Mouse (Mus musculus): ENCODE measurements around the gene Adamts13.
A peak's percentile ranks its signal among the peaks of the same experiment; 100 is the strongest.

The Adamts13 gene

GRCm38 (mm10) chr2:26973116-26973515 is at the start of gene Adamts13:
Gene Adamts13 (plus strand): TSS chr2:26973416.
- DNase-seq (ENCODE audit: low spot score): no peak

DNA sequence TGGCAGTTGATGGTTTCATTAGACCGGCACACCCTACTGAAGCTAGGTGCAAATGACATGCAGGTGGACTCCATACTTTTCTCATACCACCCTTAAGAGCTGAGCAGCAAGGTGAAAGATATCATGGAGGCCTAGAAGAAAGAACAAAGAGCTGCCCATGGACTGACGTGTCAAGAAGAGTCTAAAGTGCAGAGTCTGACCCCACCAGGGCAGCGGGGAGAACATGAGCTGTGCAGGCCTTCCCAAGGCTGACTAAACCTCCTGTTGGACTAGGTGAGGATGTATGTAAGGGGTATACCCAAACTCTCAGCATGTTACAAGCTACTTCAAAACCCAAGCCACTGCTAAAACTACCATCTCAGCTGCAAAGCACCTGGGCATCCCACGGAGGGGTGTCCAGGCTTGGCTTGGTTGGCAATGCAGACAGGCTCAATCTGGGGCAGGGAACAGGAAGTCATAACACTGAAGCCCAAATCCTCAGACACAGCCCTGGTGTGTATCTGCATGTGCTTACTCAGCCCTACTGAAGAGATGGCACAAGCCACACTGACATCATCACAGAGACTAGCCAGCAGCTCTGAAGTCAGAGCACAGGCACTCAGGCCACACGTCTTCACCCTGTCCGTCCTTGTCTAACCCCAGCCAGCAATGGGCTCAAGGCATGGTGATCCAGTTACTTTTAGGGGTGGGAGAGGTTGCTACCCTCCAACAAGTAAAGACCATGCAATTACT is 45.3 kb upstream of the Adamts13 start:
- DNase-seq (ENCODE audit: low spot score): no peak

DNA sequence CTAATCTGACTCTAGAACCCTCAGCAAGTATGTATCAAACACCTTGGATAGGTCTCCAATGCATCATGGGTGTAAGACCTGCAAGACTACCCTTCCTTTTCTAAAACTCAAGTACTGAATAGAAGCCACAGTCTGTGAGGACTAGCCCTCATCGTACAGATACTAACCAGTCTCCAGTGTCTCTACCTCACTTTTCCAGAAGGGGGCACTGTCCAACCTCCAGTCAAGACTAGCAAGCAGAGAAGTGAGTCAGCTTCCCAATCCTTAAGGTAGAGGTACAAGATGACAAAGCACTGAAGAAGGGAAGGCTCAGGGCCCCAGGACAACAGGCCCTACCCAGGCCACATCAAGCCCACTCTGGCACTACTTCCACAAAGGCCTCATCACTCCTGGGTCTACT is 42.8 kb upstream of the Adamts13 start:
- peak; percentile 73 for DNase-seq (ENCODE audit: low spot score)

GRCm38 (mm10) chr2:26932473-26933303 is 40.5 kb upstream of the Adamts13 start:
- peak; percentile 23 for DNase-seq (ENCODE audit: low spot score)

- DNase-seq (ENCODE audit: low spot score): peak; percentile 92
Observed at GRCm38 (mm10) chr2:26933304-26934055, 39.7 kb upstream of the Adamts13 start, which contains the start of the genes Surf4 and Stkld1. Gene Surf4 (minus strand): TSS chr2:26933928. Gene Stkld1 (plus strand): TSS chr2:26934047.

GRCm38 (mm10) chr2:26935286-26935685 is 37.9 kb upstream of the Adamts13 start:
- peak; percentile 31 for DNase-seq (ENCODE audit: low spot score)

GRCm38 (mm10) chr2:26936425-26936824 is 36.8 kb upstream of the Adamts13 start:
- DNase-seq (ENCODE audit: low spot score): peak; percentile 44

GRCm38 (mm10) chr2:26941539-26941938 is 31.7 kb upstream of the Adamts13 start:
- no peak for DNase-seq (ENCODE audit: low spot score)

- no peak for DNase-seq (ENCODE audit: low spot score)
Observed at GRCm38 (mm10) chr2:26943253-26943652, 30.0 kb upstream of the Adamts13 start.

- DNase-seq (ENCODE audit: low spot score): no peak
Observed at GRCm38 (mm10) chr2:26950411-26950810, 22.8 kb upstream of the Adamts13 start.

DNA sequence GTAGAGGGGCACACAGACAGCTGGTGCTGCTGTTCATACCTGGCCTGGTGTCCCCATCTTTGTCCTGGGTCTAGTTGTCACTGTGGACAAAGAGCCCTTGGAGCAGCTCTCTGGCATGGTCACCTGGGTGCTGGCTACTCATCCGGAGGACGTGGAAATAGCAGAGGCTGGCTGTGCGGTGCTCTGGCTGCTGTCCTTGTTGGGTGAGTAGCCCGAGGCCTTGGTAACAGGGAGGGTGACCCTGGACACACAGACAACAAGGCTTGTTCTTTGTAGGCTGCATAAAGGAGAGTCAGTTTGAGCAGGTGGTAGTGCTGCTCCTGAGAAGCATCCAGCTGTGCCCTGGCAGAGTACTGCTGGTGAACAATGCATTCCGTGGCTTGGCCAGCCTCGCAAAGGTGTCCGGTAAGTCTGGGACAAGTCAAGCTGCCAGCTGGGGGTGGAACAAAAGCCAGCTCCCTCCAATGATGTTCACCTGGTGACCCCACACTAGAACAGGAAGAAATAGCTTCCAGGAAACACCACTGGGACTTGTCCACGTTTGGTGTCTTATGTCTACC is 21.8 kb upstream of the Adamts13 start:
- no peak for DNase-seq (ENCODE audit: low spot score)

DNA sequence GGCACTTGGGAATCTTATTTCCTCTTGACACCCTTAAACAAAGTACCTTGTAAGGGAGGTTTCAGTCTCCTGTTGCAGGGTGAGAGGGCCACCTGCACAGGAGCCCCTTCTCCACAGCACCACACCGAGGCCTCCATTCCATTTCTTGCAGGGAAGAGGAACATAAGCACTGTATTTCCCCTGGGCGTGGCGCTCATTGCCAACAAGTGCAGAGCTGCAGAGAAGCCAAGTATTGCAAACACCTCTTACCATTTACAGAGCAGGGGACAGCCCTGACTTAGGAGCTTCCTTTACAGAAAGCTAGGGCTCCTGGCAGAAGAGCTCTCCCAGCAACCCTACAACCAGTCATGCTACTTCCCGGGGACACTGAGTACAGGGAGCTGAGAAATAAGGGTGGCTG is 21.0 kb upstream of the Adamts13 start:
- no peak for DNase-seq (ENCODE audit: low spot score)

DNA sequence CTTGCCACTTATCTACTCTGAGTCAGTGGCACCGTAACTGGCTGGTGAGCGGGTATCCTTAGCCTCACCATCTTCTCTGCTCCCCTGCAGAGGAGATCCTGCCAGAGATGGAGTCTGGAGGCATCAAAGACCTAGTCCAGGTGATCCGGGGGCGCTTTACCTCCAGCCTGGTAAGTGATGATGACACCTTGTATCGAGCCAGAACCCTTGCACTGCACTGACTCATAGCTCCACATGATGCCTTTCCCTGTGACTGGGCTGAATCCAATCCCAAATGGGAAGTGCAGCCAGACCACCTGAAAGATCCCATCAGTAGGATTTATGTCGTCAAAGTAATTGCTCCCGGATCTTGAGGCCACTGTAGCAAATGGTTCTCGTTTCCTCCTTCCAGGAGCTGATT is 20.4 kb upstream of the Adamts13 start:
- DNase-seq (ENCODE audit: low spot score): no peak

DNA sequence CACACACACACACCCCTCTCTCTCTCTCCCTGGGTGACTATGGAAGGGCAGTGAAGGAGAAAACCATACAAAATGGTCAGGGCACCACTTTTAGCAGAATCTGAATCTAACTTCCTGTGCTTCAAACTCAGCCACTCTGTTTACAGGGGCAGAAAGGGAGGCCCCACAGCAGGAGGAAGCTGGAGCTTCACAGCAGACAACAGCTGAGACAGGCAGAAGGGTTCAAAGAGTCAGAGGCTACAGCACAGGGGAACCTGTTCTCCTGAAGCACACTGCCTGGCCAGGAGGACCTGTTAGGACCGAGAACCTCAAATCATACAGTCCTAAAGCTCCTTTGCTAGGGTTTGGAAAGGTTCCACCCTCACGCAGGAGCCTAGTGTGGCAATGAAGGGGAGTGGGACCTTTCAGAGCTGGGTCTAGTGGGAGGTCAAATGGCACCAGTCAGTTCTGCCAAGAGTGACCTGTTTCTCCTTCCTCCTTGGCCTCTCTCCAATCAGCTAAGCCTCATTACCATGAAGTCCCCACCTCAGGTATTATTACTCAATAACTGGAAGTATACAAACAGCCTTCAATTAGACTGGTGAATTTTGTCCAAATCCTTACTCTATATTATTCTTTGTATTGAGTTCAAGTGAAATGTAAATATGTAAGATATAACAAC is 18.4 kb upstream of the Adamts13 start:
- no peak for DNase-seq (ENCODE audit: low spot score)

DNA sequence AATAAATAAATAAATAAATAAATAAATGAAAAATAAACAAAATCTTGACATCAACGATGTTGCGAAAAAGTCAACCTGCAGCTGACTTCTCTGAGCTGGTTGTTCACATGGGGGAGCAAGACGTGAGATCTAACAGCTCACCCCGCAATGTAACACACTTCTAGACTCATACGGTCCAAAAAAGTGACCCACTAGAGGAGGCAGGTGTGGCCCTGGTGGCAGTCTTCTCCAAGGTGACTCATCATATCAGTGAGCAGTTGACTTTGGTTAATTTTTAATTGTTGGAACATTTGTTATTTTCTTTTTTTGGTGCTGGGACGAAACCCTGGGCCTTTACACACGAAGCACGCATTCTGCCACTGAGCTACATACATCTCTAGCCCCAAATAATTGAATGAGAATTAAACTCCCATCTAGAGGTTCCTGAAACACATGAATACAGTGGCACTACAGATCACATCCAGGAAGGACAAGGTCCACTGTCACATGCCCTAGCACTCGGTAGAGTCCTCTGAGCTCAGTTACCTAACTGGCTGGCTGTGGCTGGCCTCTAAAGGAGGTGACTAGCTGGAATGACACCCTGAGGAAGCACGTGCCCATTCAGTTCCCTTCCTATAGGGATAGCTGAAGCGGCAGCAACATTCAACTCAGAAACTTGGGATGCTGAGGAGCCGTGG is 16.3 kb upstream of the Adamts13 start:
- no peak for DNase-seq (ENCODE audit: low spot score)

GRCm38 (mm10) chr2:26957488-26957859 is 15.7 kb upstream of the Adamts13 start:
- no peak for DNase-seq (ENCODE audit: low spot score)

GRCm38 (mm10) chr2:26960756-26961155 is 12.5 kb upstream of the Adamts13 start:
- DNase-seq (ENCODE audit: low spot score): no peak

- peak; percentile 92 for DNase-seq (ENCODE audit: low spot score)
Observed at GRCm38 (mm10) chr2:26963923-26964723, 9.1 kb upstream of the Adamts13 start, which contains the start of gene Rexo4. Gene Rexo4 (minus strand): TSS chr2:26964386.

DNA sequence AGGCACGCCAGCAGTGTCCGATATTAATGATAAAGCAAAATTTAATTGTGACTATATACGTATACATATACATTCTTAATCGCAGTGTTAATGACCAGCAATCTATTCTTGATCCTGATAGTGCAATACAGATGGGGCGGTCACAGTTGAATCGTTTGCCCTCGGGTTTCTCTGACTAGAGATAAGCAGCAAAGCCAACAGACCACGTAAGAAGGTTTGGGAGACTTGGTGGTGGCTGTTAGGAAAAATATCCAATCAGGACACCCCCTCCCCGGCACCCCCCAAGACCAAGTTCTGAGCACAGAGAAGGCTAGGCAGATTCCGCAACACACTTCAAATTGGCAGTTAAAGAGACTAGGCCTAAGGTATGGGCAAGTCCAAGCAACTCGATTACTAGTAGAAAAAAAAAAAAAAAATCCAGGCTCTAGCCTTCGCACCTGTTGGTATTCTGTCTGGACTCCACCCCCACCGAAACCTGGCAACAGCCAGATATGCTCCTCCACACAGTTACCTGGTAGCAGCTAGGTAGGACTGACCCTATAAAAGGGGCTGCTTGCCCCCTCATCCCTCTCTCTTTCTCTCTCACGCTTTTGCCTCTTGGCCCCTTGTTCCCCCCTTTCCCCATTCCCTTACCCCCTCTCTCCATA is 8.4 kb upstream of the Adamts13 start:
- DNase-seq (ENCODE audit: low spot score): no peak

DNA sequence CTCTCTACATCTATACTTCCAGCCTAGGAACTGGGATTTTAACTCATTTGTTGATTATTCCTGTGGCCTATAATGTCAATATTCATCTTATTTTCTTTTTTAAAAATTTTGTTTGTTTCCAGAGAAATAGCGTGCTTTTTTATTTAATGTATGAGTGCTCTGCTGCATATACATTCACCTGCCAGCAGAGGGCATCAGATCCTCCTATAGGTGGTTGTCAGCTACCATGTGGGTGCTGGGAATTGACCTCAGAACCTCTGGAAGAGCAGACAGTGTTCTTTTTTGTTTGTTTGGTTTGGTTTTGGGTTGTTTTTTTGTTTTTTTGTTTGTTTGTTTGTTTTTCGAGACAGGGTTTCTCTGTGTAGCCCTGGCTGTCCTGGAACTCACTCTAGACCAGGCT is 6.0 kb upstream of the Adamts13 start:
- no peak for DNase-seq (ENCODE audit: low spot score)

Data from T-cell, adult 2 months (primary cell).